Comparison of ENCODE assay signal across 20 mouse cellular contexts in the genomic region with DNA sequence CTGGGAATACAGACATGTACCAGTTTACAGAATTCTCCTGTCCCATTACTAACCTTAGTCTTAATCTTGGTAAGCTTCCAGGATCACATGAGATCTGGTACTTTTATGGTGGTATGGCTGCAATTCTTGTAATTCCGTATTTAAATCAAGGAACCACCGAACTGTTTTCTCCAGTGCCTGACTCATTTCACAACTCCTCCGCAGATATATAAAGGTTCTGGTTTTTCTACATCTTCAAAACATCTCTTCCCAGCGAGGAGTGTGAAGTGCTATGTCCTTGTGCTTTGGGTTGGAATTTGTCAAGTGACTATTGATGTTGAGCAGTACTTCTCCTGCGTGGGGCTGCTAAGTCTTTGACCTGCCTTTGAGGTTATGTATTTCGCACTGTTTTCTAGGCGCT. TPM values are rescaled to one million over a fixed set of nuclear protein-coding genes. Genes with fewer than 3 reads are reported as not detected.
DNase-seq lines count a peak whose midpoint lies in the region; ATAC-seq lines count a peak whose summit lies in the region.
"Had no signal": no experiment of that assay in that cellular context is flagged by ENCODE, and none has a peak within 500 bp of the region (broad histone marks: within the 10 kb centered on the region; RNA-seq: fewer than 3 reads in every experiment).

No protein-coding gene starts in this region.

- intact Hi-C loops in left cerebral cortex, postnatal 4 days (cut with DNase I) = no loop called here

- peak; percentile 95 for ATAC-seq in frontal cortex, adult (ENCODE audit: low TSS enrichment)
- ATAC-seq: activated CD4-positive, CD25-positive, alpha-beta regulatory T cell, adult 4 months; forebrain, embryonic 13.5 days; forebrain, embryonic 16.5 days; hindbrain, embryonic 16.5 days had no signal

- DNase-seq in frontal cortex, postnatal 25 days (ENCODE audit: low spot score in 2 of 2) = no peak
- peak; percentile 15 to 31 for DNase-seq in left cerebral cortex, adult 9 months (ENCODE audit: low spot score in 2 of 2)
- no peak for DNase-seq in left cerebral cortex, postnatal 4 days
- peak; percentile 72 for DNase-seq in brain, adult 2 months (ENCODE audit: low read depth, low spot score)
- no peak for DNase-seq in spleen, adult 12 weeks (ENCODE audit: low spot score)
- DNase-seq: adrenal gland, adult 8-10 months; adrenal gland, postnatal 25 days; cerebellum, adult 18-20 months; cerebellum, adult 9-10 months; cerebellum, postnatal 14 days; gastrocnemius, adult 2 months; gastrocnemius, postnatal 14 days; heart, adult 11 months; heart, postnatal 10 days; heart, postnatal 36 days had no signal

RNA-seq across cellular contexts. Expression of a gene that starts 44.6 kb away (rescaled TPM):
- total RNA-seq in left cerebral cortex, postnatal 4 days (2021) = 10 to 100 TPM in 1 of 2 experiments, 1 to 10 TPM in 1; 9.8 to 11.3 TPM

Comparison
In these comparisons a context has a peak if more than half of its experiments do, and no peak if none do; other contexts are left out.
1. DNase-seq: peak in left cerebral cortex, adult 9 months (2 of 2) and brain, adult 2 months (single experiment); none in frontal cortex, postnatal 25 days (0 of 2), left cerebral cortex, postnatal 4 days (single experiment) and spleen, adult 12 weeks (single experiment).